Mouse (Mus musculus) MEL (cell line): ENCODE data around the gene Zfp335. TPM values are rescaled to one million over a fixed set of nuclear protein-coding genes. Genes with fewer than 3 reads are reported as not detected.

Source experiments
- DNase-seq: peaks from one replicate; pipeline ENCODE4 v3.0.0; 2011; ENCODE audit warnings: low read depth, low spot score
- H3K27ac ChIP-seq: 2 replicates; pipeline ENCODE4 v1.5.1; 2012; ENCODE audit warnings: low read depth, mild to moderate bottlenecking, control low read depth, low read length, moderate library complexity; ENCODE audit not compliant: control insufficient read depth
- H3K27me3 ChIP-seq, 2 experiments: fragments of 150-350 bp in 1 of 2; sonication (generic) in 1 of 2; 2 replicates each; pipeline ENCODE4 v1.6.1; 2012; ENCODE audit warnings: low read length in 2 of 2, mild to moderate bottlenecking in 2 of 2, improper control_type of control experiment in 1 of 2, moderate library complexity in 1 of 2; ENCODE audit not compliant: insufficient read depth in 2 of 2, control insufficient read depth in 1 of 2
- H3K36me3 ChIP-seq, 2 experiments: 2 replicates each; pipeline ENCODE4 v1.6.1; 2012 to 2014; ENCODE audit warnings: low read length in 2 of 2, improper control_type of control experiment in 1 of 2, inconsistent platforms in 1 of 2, mild to moderate bottlenecking in 1 of 2; ENCODE audit not compliant: insufficient read depth in 2 of 2, control insufficient read depth in 1 of 2
- H3K4me1 ChIP-seq, 2 experiments: fragments of 150-350 bp in 1 of 2; sonication (generic) in 1 of 2; 2 replicates each; pipeline ENCODE4 v1.6.1; 2012; ENCODE audit warnings: low read length in 2 of 2, improper control_type of control experiment in 1 of 2, mild to moderate bottlenecking in 1 of 2; ENCODE audit not compliant: insufficient read depth in 2 of 2, control insufficient read depth in 1 of 2
- H3K4me3 ChIP-seq, 2 experiments: fragments of 150-350 bp in 1 of 2; sonication (generic) in 1 of 2; 2 replicates each; pipeline ENCODE4 v1.5.1; 2012; ENCODE audit warnings: low read depth in 2 of 2, low read length in 2 of 2, mild to moderate bottlenecking in 2 of 2, moderate library complexity in 2 of 2, control low read depth in 1 of 2, improper control_type of control experiment in 1 of 2; ENCODE audit not compliant: control insufficient read depth in 1 of 2, insufficient read depth in 1 of 2
- H3K79me2 ChIP-seq: 2 replicates; pipeline ENCODE4 v1.6.1; 2012; ENCODE audit warnings: mild to moderate bottlenecking, low read length, moderate library complexity; ENCODE audit not compliant: control insufficient read depth, poor library complexity, insufficient read depth
- H3K9ac ChIP-seq: 2 replicates; pipeline ENCODE4 v1.6.1; 2012; ENCODE audit warnings: low read depth, mild to moderate bottlenecking, control low read depth, low read length, moderate library complexity; ENCODE audit not compliant: control insufficient read depth, poor library complexity, severe bottlenecking
- H3K9me3 ChIP-seq: fragments of 150-350 bp; sonication (generic); replicated peaks from 2 replicates; pipeline ENCODE4 v1.6.1; 2012; ENCODE audit warnings: mild to moderate bottlenecking, low read length, improper control_type of control experiment, moderate library complexity; ENCODE audit not compliant: insufficient read depth
- CHD1 ChIP-seq: IDR thresholded peaks from 2 replicates; pipeline ENCODE4 v1.6.1; 2012; ENCODE audit warnings: low read depth, mild to moderate bottlenecking, inconsistent platforms, low read length, improper control_type of control experiment
- CHD2 ChIP-seq: IDR thresholded peaks from 2 replicates; pipeline ENCODE4 v1.6.1; 2011; ENCODE audit warnings: low read length, improper control_type of control experiment
- E2F4 ChIP-seq: IDR thresholded peaks from 2 replicates; pipeline ENCODE4 v1.6.1; 2011; ENCODE audit warnings: low read depth, low read length, improper control_type of control experiment, borderline replicate concordance
- EP300 ChIP-seq, 2 experiments: IDR thresholded peaks; 2 replicates each; pipeline ENCODE4 v1.6.1; 2011; ENCODE audit warnings: improper control_type of control experiment in 2 of 2, low read length in 2 of 2, low read depth in 1 of 2, mild to moderate bottlenecking in 1 of 2
- ETS1 ChIP-seq: IDR thresholded peaks from 2 replicates; pipeline ENCODE4 v1.6.1; 2012; ENCODE audit warnings: low read depth, mild to moderate bottlenecking, inconsistent platforms, low read length, improper control_type of control experiment, moderate library complexity
- GABPA ChIP-seq: IDR thresholded peaks from 2 replicates; pipeline ENCODE4 v1.6.1; 2012; ENCODE audit warnings: low read depth, mild to moderate bottlenecking, inconsistent platforms, low read length, improper control_type of control experiment, moderate library complexity
- GATA1 ChIP-seq: IDR thresholded peaks from 2 replicates; pipeline ENCODE4 v1.6.1; 2011; ENCODE audit warnings: low read depth, low read length, improper control_type of control experiment
- HCFC1 ChIP-seq: IDR thresholded peaks from 2 replicates; pipeline ENCODE4 v1.6.1; 2012; ENCODE audit warnings: low read depth, mild to moderate bottlenecking, inconsistent platforms, low read length, improper control_type of control experiment, moderate library complexity
- JUND ChIP-seq: IDR thresholded peaks from 2 replicates; pipeline ENCODE4 v1.6.1; 2011; ENCODE audit warnings: low read depth, mild to moderate bottlenecking, improper control_type of control experiment, low read length
- KAT2A ChIP-seq: conservative IDR thresholded peaks from 2 replicates; pipeline ENCODE4 v1.6.1; 2012; ENCODE audit warnings: low read depth, low read length, improper control_type of control experiment, inconsistent platforms
- MAX ChIP-seq: IDR thresholded peaks from 2 replicates; pipeline ENCODE4 v1.6.1; 2011; ENCODE audit warnings: low read length, improper control_type of control experiment
- MEF2A ChIP-seq: IDR thresholded peaks from 2 replicates; pipeline ENCODE4 v1.6.1; 2014; ENCODE audit warnings: low read depth, mild to moderate bottlenecking, inconsistent platforms, low read length, improper control_type of control experiment; ENCODE audit not compliant: poor library complexity, insufficient replicate concordance, severe bottlenecking; ENCODE audit errors: extremely low read depth
- MYB ChIP-seq: IDR thresholded peaks from 2 replicates; pipeline ENCODE4 v1.6.1; 2011; ENCODE audit warnings: mild to moderate bottlenecking, low read depth, low read length, improper control_type of control experiment
- MYC ChIP-seq: IDR thresholded peaks from 2 replicates; pipeline ENCODE4 v1.6.1; 2011; ENCODE audit warnings: low read depth, mild to moderate bottlenecking, low read length, improper control_type of control experiment, moderate library complexity
- NELFE ChIP-seq: IDR thresholded peaks from 2 replicates; pipeline ENCODE4 v1.6.1; 2011; ENCODE audit warnings: low read depth, low read length, improper control_type of control experiment
- POLR2AphosphoS2 ChIP-seq: IDR thresholded peaks from 2 replicates; pipeline ENCODE4 v1.6.1; 2011; ENCODE audit warnings: low read length, improper control_type of control experiment
- POLR2AphosphoS5 ChIP-seq: IDR thresholded peaks from 2 replicates; pipeline ENCODE4 v1.6.1; 2012; ENCODE audit warnings: low read depth, borderline replicate concordance, mild to moderate bottlenecking, inconsistent platforms, low read length, moderate library complexity, mixed read lengths
- TAL1 ChIP-seq: IDR thresholded peaks from 2 replicates; pipeline ENCODE4 v1.6.1; 2012; ENCODE audit warnings: mild to moderate bottlenecking, inconsistent platforms, low read length, moderate library complexity, mixed read lengths
- TBP ChIP-seq: IDR thresholded peaks from 2 replicates; pipeline ENCODE4 v1.8.0; 2011; ENCODE audit warnings: low read depth, low read length, improper control_type of control experiment
- TCF12 ChIP-seq: IDR thresholded peaks from 2 replicates; pipeline ENCODE4 v1.6.1; 2014; ENCODE audit warnings: low read depth, mild to moderate bottlenecking, inconsistent platforms, low read length, improper control_type of control experiment, moderate library complexity
- UBTF ChIP-seq: IDR thresholded peaks from 2 replicates; pipeline ENCODE4 v1.6.1; 2012; ENCODE audit warnings: low read depth, mild to moderate bottlenecking, inconsistent platforms, low read length, improper control_type of control experiment, moderate library complexity, borderline replicate concordance; ENCODE audit not compliant: insufficient read depth
- USF2 ChIP-seq, 2 experiments: IDR thresholded peaks; 2 replicates each; pipeline ENCODE4 v1.6.1; 2011 to 2012; ENCODE audit warnings: improper control_type of control experiment in 2 of 2, low read length in 2 of 2, borderline replicate concordance in 1 of 2, inconsistent platforms in 1 of 2, low read depth in 1 of 2, mild to moderate bottlenecking in 1 of 2; ENCODE audit not compliant: insufficient read depth in 1 of 2
- ZC3H11A ChIP-seq: IDR thresholded peaks from 2 replicates; pipeline ENCODE4 v1.6.1; 2012; ENCODE audit warnings: low read depth, mild to moderate bottlenecking, inconsistent platforms, low read length, improper control_type of control experiment
- ZNF384 ChIP-seq: IDR thresholded peaks from 2 replicates; pipeline ENCODE4 v1.6.1; 2012; ENCODE audit warnings: low read depth, mild to moderate bottlenecking, inconsistent platforms, low read length, improper control_type of control experiment
- polyA plus RNA-seq, 2 experiments: library from polyadenylated mRNA; stranded (reverse) in 1 of 2; unstranded in 1 of 2; fragments of >175 nt in 1 of 2; fragments of >200 nt in 1 of 2; gene quantifications; 2 replicates each; pipeline versions ENCODE4 v1.2.1 to v1.2.4; 2012; ENCODE audit warnings: low replicate concordance in 2 of 2, low read depth in 1 of 2; ENCODE audit not compliant: insufficient read length in 2 of 2, insufficient read depth in 1 of 2, missing spikeins in 1 of 2
- total RNA-seq: library from RNA; depleted of rRNA; stranded (reverse); fragments of 300-350 nt; gene quantifications from 2 replicates; pipeline ENCODE4 v1.2.3, GENCODE M21; 2012

Zfp335 gene
- total and polyA plus RNA-seq, 3 experiments: 12.6 to 24.1 TPM; not detected in 1

GRCm38 (mm10) chr2:164894048-164894447 lies 17.5 kb downstream of the Zfp335 start:
- no peak overlapping the region for H3K27ac ChIP-seq
- no peak overlapping the region for H3K9ac ChIP-seq
- H3K36me3 ChIP-seq: peaks cover 0 to 2% of the 10 kb centered on the region in 2 experiments; a peak in 1 of 4 replicates
- TF ChIP-seq POLR2AphosphoS5 (no peak), CHD1 (no peak), USF2 (IDR thresholded peaks at IDR 0.05; ENCODE audit: borderline replicate concordance in 1 of 2, insufficient read depth in 1 of 2, low read depth in 1 of 2, low read length in 2 of 2) (no peak), E2F4 (no peak), HCFC1 (no peak), MYC (no peak), GABPA (no peak), KAT2A (no peak), GATA1 (no peak), CHD2 (no peak), ZNF384 (no peak), TAL1 (no peak), ETS1 (no peak)
- no peak for DNase-seq
- H3K9me3 ChIP-seq: no peaks in the 10 kb centered on the region
- H3K79me2 ChIP-seq: no peaks in the 10 kb centered on the region
- H3K4me1 ChIP-seq: no peaks in the 10 kb centered on the region
- H3K4me3 ChIP-seq: no peak overlapping the region
- no peaks in the 10 kb centered on the region for H3K27me3 ChIP-seq

- no peak overlapping the region for H3K4me3 ChIP-seq
- H3K27me3 ChIP-seq: no peaks in the 10 kb centered on the region
- H3K9ac ChIP-seq: no peak overlapping the region
- H3K9me3 ChIP-seq: no peaks in the 10 kb centered on the region
- DNase-seq: no peak
- no peak overlapping the region for H3K27ac ChIP-seq
- no peaks in the 10 kb centered on the region for H3K4me1 ChIP-seq
- TF ChIP-seq CHD1: no peak
- no peak for TF ChIP-seq JUND
- no peak for TF ChIP-seq MYC
- no peak for TF ChIP-seq CHD2
- TF ChIP-seq MYB: no peak
- TF ChIP-seq POLR2AphosphoS2: no peak
- TF ChIP-seq TCF12: no peak
- no peak for TF ChIP-seq EP300 (IDR thresholded peaks at IDR 0.05; ENCODE audit: low read depth in 1 of 2, low read length in 2 of 2)
- TF ChIP-seq UBTF: no peak
- TF ChIP-seq NELFE: no peak
- TF ChIP-seq TBP: no peak
- no peak for TF ChIP-seq POLR2AphosphoS5
- no peak for TF ChIP-seq MAX
- TF ChIP-seq MEF2A: no peak
- no peak for TF ChIP-seq E2F4
- TF ChIP-seq ZC3H11A: no peak
- no peaks in the 10 kb centered on the region for H3K79me2 ChIP-seq
- no peaks in the 10 kb centered on the region; a peak in 1 of 4 replicates for H3K36me3 ChIP-seq
These were observed 18.8 kb downstream of the Zfp335 start for GRCm38 (mm10) chr2:164892696-164893216.
